Mouse (Mus musculus): ENCODE measurements around the gene Ebf3. TPM values are rescaled to one million over a fixed set of nuclear protein-coding genes. Genes with fewer than 3 reads are reported as not detected.

The Ebf3 gene
- polyA plus RNA-seq, 1 experiment from 2014 or later: 27.7 TPM

DNA sequence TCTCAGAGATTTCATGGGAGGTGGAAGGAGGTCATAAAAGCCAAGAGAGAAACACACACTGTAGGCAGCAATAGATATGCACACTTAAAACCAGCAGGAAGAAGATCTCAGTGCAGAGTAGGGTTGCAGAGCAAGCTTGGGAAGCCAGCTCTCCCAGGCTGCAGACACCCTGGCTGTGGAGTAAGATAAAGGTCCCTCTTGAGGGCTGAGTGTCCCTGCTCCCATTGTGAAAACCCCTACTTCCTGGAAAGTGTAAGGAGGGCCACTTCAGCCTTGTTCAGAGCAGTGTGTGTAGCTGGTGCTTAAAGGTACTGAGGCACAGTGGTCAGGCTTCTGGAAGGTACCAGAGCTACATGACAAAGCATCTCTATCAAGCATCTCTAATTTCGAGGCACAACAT lies 100.8 kb downstream of the Ebf3 start:
- Histone ChIP-seq H3K4me1 (replicated peaks) (peaks cover 54% of the 10 kb centered on the region), H3K27ac (peak overlapping the region; percentile 68)
- 78% methylated on average over 1 of the region's 1 CpGs for WGBS

DNA sequence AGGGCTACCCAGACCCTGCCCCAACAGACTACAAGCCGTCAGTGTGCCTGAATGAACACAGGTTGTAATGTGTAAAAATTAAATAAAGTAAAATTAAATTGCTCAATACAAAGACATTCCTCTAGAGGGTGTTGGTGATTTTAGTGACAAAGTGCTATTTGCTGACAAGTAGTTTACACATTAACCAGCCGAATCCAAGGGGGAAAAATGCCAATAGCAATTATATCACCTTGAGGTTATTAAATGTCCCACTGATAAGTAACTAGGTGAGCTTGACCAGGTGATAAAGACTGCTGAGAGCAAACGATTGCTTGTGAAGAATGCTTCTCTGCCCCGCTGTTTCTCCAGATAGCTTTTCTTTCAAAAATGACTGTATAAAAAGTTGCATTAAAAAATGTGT lies 102.9 kb downstream of the Ebf3 start:
- H3K4me2 ChIP-seq: no peak overlapping the region
- WGBS: 58% methylated on average over 4 of the region's 4 CpGs
- H3K9me3 ChIP-seq: no peaks in the 10 kb centered on the region
- peaks cover 4% of the 10 kb centered on the region; the same call in 1 of the 2 replicates for H3K36me3 ChIP-seq
- no peak overlapping the region for H3K9ac ChIP-seq
- H3K27me3 ChIP-seq: no peaks in the 10 kb centered on the region
- ATAC-seq (ENCODE audit: low FRiP score): no peak
- peak overlapping the region; percentile 68 for H3K27ac ChIP-seq
- H3K4me3 ChIP-seq: no peak overlapping the region
- H3K4me1 ChIP-seq (replicated peaks): peaks cover 69% of the 10 kb centered on the region

More for the DNA sequence above, 100.8 kb downstream of the Ebf3 start:
- H3K36me3 ChIP-seq: peaks cover 20% of the 10 kb centered on the region
- H3K4me2 ChIP-seq: no peak overlapping the region
- no peaks in the 10 kb centered on the region for H3K9me3 ChIP-seq
- no peaks in the 10 kb centered on the region for H3K27me3 ChIP-seq
- no peak for ATAC-seq (ENCODE audit: low FRiP score)
- H3K4me3 ChIP-seq: no peak overlapping the region
- no peak overlapping the region for H3K9ac ChIP-seq

DNA sequence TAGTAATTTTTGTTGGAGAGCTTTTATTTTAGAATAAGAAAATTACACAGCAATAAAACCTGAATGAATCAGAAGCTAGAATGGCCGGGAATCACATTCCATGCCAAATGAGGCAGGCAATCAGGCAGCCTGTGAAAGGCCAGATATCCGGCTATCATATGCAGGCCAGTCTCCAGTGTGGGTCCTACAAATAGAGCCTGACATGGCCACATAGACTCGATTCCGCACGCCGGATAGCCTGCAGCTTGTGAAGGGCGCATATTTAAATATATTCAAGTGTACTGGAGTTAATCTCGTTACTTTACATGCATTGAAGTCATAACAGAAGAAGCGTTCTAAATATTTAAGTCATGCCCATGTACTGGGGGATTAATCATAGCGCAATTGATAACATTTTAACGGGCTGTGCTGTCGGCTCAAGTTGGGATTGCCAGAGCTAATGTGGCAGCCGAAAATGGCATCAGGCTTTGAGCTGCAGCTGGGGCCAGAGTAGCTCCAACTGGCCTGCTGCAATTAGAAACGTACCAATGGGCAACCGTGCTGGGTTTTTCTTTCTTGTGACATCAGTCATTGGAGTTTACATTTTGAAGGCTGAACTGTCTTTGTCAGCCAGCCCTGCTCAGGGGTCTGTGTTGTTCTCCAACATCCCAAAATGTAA lies 104.4 kb downstream of the Ebf3 start:
- no peaks in the 10 kb centered on the region for H3K27me3 ChIP-seq
- H3K4me3 ChIP-seq: no peak overlapping the region
- H3K9ac ChIP-seq: no peak overlapping the region
- H3K36me3 ChIP-seq: peaks cover 10% of the 10 kb centered on the region
- H3K4me2 ChIP-seq: no peak overlapping the region
- no peak for ATAC-seq (ENCODE audit: low FRiP score)
- WGBS: 43% methylated on average over 15 of the region's 15 CpGs
- H3K4me1 ChIP-seq (replicated peaks): peaks cover 82% of the 10 kb centered on the region
- peak overlapping the region; percentile 84 for H3K27ac ChIP-seq
- H3K9me3 ChIP-seq: no peaks in the 10 kb centered on the region

DNA sequence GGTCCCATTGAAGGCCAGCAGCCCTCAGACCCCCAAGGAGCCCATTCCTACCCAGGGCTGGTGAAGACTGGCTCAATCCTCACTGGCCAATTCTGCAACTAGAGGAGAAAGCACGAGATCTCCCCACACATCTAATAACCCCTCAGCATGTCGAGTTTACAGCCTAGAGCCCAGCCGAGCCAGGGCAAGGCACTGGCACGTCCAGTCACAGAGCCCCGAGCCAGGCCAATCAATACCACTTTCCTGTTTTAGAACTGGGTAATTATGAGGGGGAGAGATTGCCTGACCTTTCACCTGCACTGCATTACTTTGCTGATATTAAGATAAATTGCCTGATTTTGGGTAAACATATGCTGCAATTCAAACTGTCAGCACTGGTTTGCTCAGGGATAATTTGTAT lies 105.7 kb downstream of the Ebf3 start:
- Histone ChIP-seq H3K27me3 (no peaks in the 10 kb centered on the region), H3K27ac (peak overlapping the region; percentile 81), H3K4me2 (no peak overlapping the region), H3K9me3 (no peaks in the 10 kb centered on the region), H3K4me1 (replicated peaks) (peaks cover 92% of the 10 kb centered on the region), H3K9ac (no peak overlapping the region), H3K36me3 (peaks cover 10% of the 10 kb centered on the region; the same call in 1 of the 2 replicates), H3K4me3 (no peak overlapping the region)
- ATAC-seq (ENCODE audit: low FRiP score): no peak
- 58% methylated on average over 5 of the region's 5 CpGs for whole genome bisulfite sequencing

DNA sequence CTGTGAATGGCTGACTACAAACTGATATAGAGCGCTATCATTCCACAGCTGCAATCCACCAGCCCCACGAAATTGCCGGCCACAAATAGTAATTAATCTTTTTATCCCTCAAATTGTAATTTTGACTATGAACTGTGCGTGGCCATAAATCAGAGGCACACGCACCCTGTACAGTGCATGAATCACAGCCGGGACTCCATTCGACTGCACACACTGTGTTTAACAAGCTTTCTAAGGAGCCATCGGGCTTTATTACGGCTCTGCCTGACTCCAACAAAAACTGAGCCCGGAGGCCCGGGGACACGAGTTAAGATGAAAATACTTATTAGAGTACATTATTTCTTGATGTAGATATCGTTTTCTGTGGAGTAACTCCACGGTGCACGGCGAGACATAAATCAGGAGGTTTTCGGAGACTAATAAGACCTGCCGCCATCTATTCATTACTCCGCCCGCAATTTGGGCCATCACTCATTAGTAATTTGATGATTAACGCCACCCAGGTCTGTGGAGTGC lies 107.4 kb downstream of the Ebf3 start:
- Histone ChIP-seq H3K9me3 (no peaks in the 10 kb centered on the region), H3K27me3 (no peaks in the 10 kb centered on the region), H3K36me3 (peaks cover 10% of the 10 kb centered on the region; the same call in 1 of the 2 replicates), H3K4me1 (replicated peaks) (peaks cover 89% of the 10 kb centered on the region), H3K4me3 (no peak overlapping the region), H3K4me2 (no peak overlapping the region), H3K9ac (no peak overlapping the region), H3K27ac (peak overlapping the region; percentile 81)
- 57% methylated on average over 21 of the region's 21 CpGs for WGBS
- peak; percentile 40; the same call in 1 of the 2 replicates for ATAC-seq (ENCODE audit: low FRiP score)

DNA sequence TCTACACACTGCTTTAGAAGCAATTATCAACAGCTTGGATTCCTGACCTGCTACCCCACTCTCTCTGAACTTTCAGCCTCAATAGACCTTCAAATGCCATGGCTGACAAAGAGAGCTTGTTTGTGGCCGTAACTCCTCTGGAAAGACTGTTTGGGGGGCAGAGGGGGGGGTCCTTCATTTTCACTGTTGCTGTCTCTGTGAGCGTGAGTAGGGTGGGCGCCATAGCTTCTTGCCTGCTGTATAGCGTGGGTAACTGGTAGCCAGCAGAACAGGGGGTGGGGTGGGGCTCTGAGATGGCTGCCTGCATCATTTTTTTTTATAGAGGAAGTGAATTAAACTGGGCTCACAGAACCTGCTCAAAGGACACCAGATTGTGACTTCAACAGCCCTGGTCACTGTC lies 114.7 kb downstream of the Ebf3 start:
- Histone ChIP-seq H3K9me3 (no peaks in the 10 kb centered on the region), H3K4me3 (no peak overlapping the region), H3K9ac (no peak overlapping the region), H3K4me2 (no peak overlapping the region), H3K4me1 (replicated peaks) (peaks cover 41% of the 10 kb centered on the region), H3K27ac (peak overlapping the region; percentile 52; the same call in 1 of the 2 replicates), H3K36me3 (peaks cover 51% of the 10 kb centered on the region), H3K27me3 (no peaks in the 10 kb centered on the region)
- 74% methylated on average over 4 of the region's 4 CpGs for WGBS
- no peak for ATAC-seq (ENCODE audit: low FRiP score)

DNA sequence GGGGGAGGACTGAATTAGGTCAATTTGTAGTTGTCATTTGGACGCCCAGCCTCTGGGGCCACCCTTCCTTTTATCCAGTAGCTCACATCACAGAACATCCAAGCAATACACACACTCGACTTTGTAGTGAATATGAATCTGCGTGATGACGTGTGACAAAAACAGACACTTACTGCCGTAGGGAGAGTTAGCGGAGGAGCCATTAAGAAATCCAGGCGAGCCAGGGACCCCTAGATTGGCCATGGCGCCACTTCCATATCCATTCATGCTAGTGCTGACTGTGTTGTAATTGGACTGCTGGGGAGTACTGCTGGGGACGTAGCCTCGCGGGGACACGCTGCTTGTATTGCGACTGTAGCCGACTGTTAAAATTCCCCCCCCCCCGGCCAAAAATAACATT lies 115.3 kb downstream of the Ebf3 start:
- H3K9me3 ChIP-seq: no peaks in the 10 kb centered on the region
- WGBS: 84% methylated on average over 15 of the region's 15 CpGs
- peaks cover 51% of the 10 kb centered on the region for H3K36me3 ChIP-seq
- no peak overlapping the region for H3K27ac ChIP-seq
- no peak overlapping the region for H3K4me3 ChIP-seq
- no peak overlapping the region for H3K9ac ChIP-seq
- no peaks in the 10 kb centered on the region for H3K27me3 ChIP-seq
- H3K4me1 ChIP-seq (replicated peaks): peaks cover 35% of the 10 kb centered on the region
- no peak for ATAC-seq (ENCODE audit: low FRiP score)
- no peak overlapping the region for H3K4me2 ChIP-seq

DNA sequence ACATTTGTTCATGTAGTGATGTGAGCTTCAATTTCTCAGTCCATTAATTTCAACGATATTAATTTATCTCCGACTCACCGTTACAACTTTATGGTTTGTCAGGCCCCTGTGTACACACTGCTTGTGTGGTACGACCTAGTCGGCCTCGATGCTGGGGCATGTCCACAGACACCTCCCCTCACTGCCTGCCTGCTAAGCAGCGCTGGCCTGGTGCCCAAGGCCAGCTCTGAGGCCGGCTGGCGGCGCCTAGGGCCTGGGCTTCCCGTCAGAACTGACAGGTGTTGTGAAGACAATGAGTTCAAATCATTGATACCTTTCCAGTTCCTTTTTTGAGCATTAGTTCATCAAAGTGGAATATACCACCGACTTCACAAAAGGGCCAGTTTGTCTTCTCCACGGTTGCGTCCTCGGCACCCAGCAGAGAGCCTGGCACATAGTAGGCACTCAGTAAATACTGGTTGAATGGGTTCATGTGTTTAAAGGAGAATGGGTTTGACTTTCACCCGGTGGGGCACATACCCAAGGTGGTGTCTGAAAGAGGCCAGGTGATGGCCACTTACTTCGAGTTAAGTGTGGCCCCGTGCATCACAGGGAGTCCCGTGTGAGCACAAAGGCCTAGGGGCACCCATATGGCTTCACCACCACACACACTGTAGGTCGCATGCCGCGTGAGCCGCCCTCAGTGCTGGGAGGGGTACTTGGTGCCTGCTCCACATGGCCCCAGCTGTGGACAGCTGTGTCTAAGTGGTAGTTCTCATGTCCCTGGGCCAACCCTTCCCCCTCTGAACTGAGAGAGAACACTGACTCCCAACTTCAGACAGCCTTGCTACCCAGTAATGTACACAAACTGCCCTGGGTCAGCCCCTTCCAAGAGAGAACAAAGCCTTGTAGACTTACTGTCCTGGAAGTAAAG lies 116.9 kb downstream of the Ebf3 start:
- H3K4me2 ChIP-seq: no peak overlapping the region
- peaks cover 51% of the 10 kb centered on the region for H3K36me3 ChIP-seq
- 0 out of 2 replicates have a peak, but pooled peaks have one; percentile 47 for ATAC-seq (ENCODE audit: low FRiP score)
- H3K27ac ChIP-seq: peak overlapping the region; percentile 66
- no peak overlapping the region for H3K4me3 ChIP-seq
- peaks cover 28% of the 10 kb centered on the region for H3K4me1 ChIP-seq (replicated peaks)
- H3K9ac ChIP-seq: no peak overlapping the region
- no peaks in the 10 kb centered on the region for H3K27me3 ChIP-seq
- no peaks in the 10 kb centered on the region for H3K9me3 ChIP-seq
- WGBS: 79% methylated on average over 23 of the region's 23 CpGs

DNA sequence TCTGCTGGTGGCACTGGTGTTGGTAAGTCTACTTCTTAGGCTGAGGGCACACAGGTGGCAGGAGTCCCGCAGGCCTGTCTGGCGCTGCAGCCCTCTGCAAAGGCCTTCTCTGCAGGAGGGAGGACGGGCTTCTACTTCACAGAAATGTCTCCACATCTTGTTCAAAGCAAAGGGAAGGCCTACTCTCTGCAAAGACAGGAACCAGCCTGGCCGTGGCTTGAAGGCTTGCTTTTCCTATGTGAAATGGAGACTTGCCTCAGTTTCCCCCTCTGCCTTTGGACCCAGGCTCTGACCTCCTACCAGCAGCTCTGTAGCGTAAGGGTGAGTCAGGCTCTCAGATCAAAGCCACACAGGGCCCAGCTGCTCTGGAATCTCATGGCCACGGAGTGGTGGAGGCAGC lies 117.7 kb downstream of the Ebf3 start:
- 0 out of 2 replicates have a peak overlapping the region, but pooled peaks have one; percentile 15 for H3K27ac ChIP-seq
- no peak overlapping the region for H3K4me3 ChIP-seq
- no peaks in the 10 kb centered on the region for H3K27me3 ChIP-seq
- no peak overlapping the region for H3K4me2 ChIP-seq
- peaks cover 25% of the 10 kb centered on the region for H3K4me1 ChIP-seq (replicated peaks)
- H3K36me3 ChIP-seq: peaks cover 51% of the 10 kb centered on the region
- H3K9me3 ChIP-seq: no peaks in the 10 kb centered on the region
- 81% methylated on average over 6 of the region's 6 CpGs for WGBS
- no peak overlapping the region for H3K9ac ChIP-seq
- no peak for ATAC-seq (ENCODE audit: low FRiP score)

DNA sequence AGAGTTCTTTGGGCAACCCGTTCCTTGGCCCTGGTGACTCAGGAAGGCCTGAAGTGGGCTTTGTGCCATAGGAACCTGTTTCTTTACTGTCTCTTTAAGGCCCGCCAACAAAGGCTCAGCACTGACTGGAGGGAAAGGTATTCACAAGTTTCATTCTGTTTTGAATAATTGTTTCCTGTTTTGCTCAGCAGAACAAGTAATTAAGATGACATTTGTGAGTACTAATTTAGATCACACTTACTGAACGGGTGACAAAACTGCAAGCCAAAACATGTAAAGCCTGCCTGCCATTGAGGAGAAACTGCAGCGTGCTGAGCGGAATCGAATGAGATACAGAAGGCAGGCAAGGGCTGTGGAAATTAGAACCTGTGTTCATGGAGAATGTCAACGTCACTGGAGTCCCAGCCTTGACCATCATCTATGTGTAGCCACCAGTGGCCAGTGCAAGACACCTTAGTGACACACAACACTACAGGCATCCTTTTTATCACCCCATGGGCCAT lies 121.4 kb downstream of the Ebf3 start:
- Histone ChIP-seq H3K27me3 (no peaks in the 10 kb centered on the region), H3K9ac (no peak overlapping the region), H3K27ac (peak overlapping the region; percentile 40), H3K4me3 (no peak overlapping the region), H3K9me3 (no peaks in the 10 kb centered on the region), H3K4me2 (no peak overlapping the region), H3K36me3 (peaks cover 16% of the 10 kb centered on the region), H3K4me1 (replicated peaks) (peaks cover 10% of the 10 kb centered on the region)
- 74% methylated on average over 7 of the region's 7 CpGs for WGBS
- ATAC-seq (ENCODE audit: low FRiP score): no peak

DNA sequence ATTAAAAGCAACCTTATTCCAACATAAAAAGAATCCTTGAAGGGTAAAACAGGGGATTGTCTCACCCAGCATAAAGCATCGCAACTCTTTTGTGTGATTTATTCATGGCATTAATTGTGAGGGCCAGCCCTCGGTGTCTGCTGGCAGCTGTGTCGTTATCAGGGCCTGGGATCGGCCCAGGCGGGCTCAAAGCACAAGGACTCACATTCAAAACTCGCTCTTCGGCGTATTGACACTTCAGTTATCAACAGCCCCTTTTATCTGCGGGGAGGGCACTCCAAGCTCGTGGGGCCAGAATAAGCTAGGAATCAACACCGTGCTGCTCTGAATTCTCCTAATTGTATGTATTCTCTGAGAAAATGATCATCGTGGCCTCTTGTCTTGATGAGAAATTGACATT lies 122.4 kb downstream of the Ebf3 start:
- WGBS: 39% methylated on average over 12 of the region's 12 CpGs

DNA sequence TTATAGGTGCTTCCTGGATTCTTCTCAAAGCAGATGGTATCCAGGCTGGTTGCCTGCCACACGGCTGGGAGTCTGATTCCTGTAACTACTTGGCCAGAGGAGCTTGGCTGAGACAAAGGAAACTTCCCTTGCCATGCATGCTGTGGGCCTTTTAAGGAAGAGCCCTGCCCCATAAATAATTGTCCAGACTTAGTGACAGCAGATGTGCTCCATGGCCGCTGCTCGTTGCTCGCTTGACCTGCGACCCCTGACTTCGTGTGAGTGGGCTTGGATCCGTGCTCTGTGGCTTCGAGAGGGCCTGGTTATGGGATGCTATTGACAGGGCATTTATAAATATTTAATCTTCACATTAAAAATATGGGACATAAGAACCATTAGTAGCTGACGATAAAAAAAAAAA lies 142.0 kb downstream of the Ebf3 start:
- ATAC-seq (ENCODE audit: low FRiP score): no peak
- Histone ChIP-seq H3K4me3 (no peak overlapping the region), H3K9me3 (peaks cover 3% of the 10 kb centered on the region; the same call in 1 of the 2 replicates), H3K4me1 (replicated peaks) (0 out of 2 replicates have a peak, but pooled peaks cover 5% of the 10 kb centered on the region), H3K27me3 (no peaks in the 10 kb centered on the region), H3K4me2 (no peak overlapping the region), H3K9ac (no peak overlapping the region), H3K36me3 (no peaks in the 10 kb centered on the region), H3K27ac (no peak overlapping the region)
- WGBS: 35% methylated on average over 9 of the region's 9 CpGs

More for the DNA sequence above, 122.4 kb downstream of the Ebf3 start:
- peaks cover 9% of the 10 kb centered on the region for H3K36me3 ChIP-seq
- peaks cover 10% of the 10 kb centered on the region for H3K4me1 ChIP-seq (replicated peaks)
- no peaks in the 10 kb centered on the region for H3K9me3 ChIP-seq
- peak overlapping the region; percentile 62 for H3K27ac ChIP-seq
- no peak overlapping the region for H3K4me3 ChIP-seq
- no peak overlapping the region for H3K9ac ChIP-seq
- no peak for ATAC-seq (ENCODE audit: low FRiP score)
- H3K27me3 ChIP-seq: no peaks in the 10 kb centered on the region
- H3K4me2 ChIP-seq: no peak overlapping the region
